Mouse (Mus musculus) NIH3T3 (cell line): ENCODE results near the gene Cldn4.
A peak's percentile ranks its signal among the peaks of the same experiment; 100 is the strongest.
"Not testable (repeated sequence)": the region's sequence is repeated elsewhere in the genome, so short reads cannot be mapped to it uniquely, and the experiment has no call there.

Source experiments
- DNase-seq: peaks from one replicate; pipeline ENCODE4 v3.0.0-alpha.2; 2012; ENCODE audit warnings: low read depth

Cldn4 gene

GRCm38 (mm10) chr5:134964655-134965054, 17.9 kb upstream of the Cldn4 start:
- DNase-seq, result not testable (repeated sequence)

GRCm38 (mm10) chr5:134963546-134963945, 16.8 kb upstream of the Cldn4 start:
- DNase-seq, result peak; percentile 87

- no peak for DNase-seq
These were observed 14.8 kb upstream of the Cldn4 start for GRCm38 (mm10) chr5:134961519-134961918.

- DNase-seq, result peak; percentile 61
These were observed 13.7 kb upstream of the Cldn4 start for GRCm38 (mm10) chr5:134960430-134960829.

- DNase-seq, result peak; percentile 59
These were observed 12.4 kb upstream of the Cldn4 start for GRCm38 (mm10) chr5:134959114-134959513.

- peak; percentile 20 for DNase-seq
These were observed 8.8 kb upstream of the Cldn4 start for GRCm38 (mm10) chr5:134955491-134955890.

- no peak for DNase-seq
These were observed 4.5 kb upstream of the Cldn4 start for GRCm38 (mm10) chr5:134951053-134951884.

GRCm38 (mm10) chr5:134948085-134948439, 1.3 kb upstream of the Cldn4 start:
- no peak for DNase-seq

- no peak for DNase-seq
These were observed 818 bp upstream of the Cldn4 start for GRCm38 (mm10) chr5:134947420-134948084.

- DNase-seq, result no peak
These were observed 474 bp downstream of the Cldn4 start for GRCm38 (mm10) chr5:134946063-134946856.

- no peak for DNase-seq
These were observed 1.3 kb downstream of the Cldn4 start for GRCm38 (mm10) chr5:134945266-134945959.

GRCm38 (mm10) chr5:134944179-134944578, 2.6 kb downstream of the Cldn4 start:
- DNase-seq, result no peak

GRCm38 (mm10) chr5:134942740-134943139, 4.0 kb downstream of the Cldn4 start:
- peak; percentile 52 for DNase-seq

- DNase-seq, result peak; percentile 37
These were observed 5.1 kb downstream of the Cldn4 start for GRCm38 (mm10) chr5:134941472-134942209.

- not testable (repeated sequence) for DNase-seq
These were observed 7.2 kb downstream of the Cldn4 start for GRCm38 (mm10) chr5:134939554-134939953.

- DNase-seq, result no peak
These were observed 7.7 kb downstream of the Cldn4 start for GRCm38 (mm10) chr5:134939069-134939468.

GRCm38 (mm10) chr5:134936626-134937185, 10.0 kb downstream of the Cldn4 start:
- no peak for DNase-seq

- DNase-seq, result no peak
These were observed 10.7 kb downstream of the Cldn4 start for GRCm38 (mm10) chr5:134936051-134936450.

- no peak for DNase-seq
These were observed 12.1 kb downstream of the Cldn4 start for GRCm38 (mm10) chr5:134934666-134935065.

- DNase-seq, result not testable (repeated sequence)
These were observed 13.0 kb downstream of the Cldn4 start for GRCm38 (mm10) chr5:134933686-134934085.

GRCm38 (mm10) chr5:134933281-134933680, 13.5 kb downstream of the Cldn4 start:
- DNase-seq, result no peak
